Mouse (Mus musculus): ENCODE measurements around the gene Btbd9.

- no peak for TF ChIP-seq USF1 (IDR thresholded peaks at IDR 0.05; ENCODE audit: low read depth)
- TF ChIP-seq MAX (IDR thresholded peaks at IDR 0.05) = no peak
- no peak for TF ChIP-seq CTCF (IDR thresholded peaks at IDR 0.05; ENCODE audit: control insufficient read depth, insufficient read depth, insufficient read length)
- TF ChIP-seq CEBPB (IDR thresholded peaks at IDR 0.05; ENCODE audit: low read depth) = no peak
- TF ChIP-seq MYOG (IDR thresholded peaks at IDR 0.05; ENCODE audit: control insufficient read depth, extremely low read depth, insufficient read length) = no peak
- TF ChIP-seq FOSL1 (IDR thresholded peaks at IDR 0.05; ENCODE audit: insufficient read depth, low read length, poor library complexity, severe bottlenecking) = no peak
- no peak for TF ChIP-seq MYOD1 (IDR thresholded peaks at IDR 0.05; ENCODE audit: control insufficient read depth, insufficient read length, low read depth)
Measured at GRCm38 (mm10) chr17:30347101-30347613, 229.1 kb downstream of the Btbd9 start.

Data from C2C12 (cell line).